Mouse (Mus musculus) limb, embryonic 11.5 days (tissue): ENCODE results near the gene Arpc2. TPM values are rescaled to one million over a fixed set of nuclear protein-coding genes. Genes with fewer than 3 reads are reported as not detected.

ENCODE experiments used
- ATAC-seq: fragments of 200-750 bp; cut with Nextera tagmentation; 2 replicates; pipeline ENCODE4 v1.8.0; 2017; ENCODE audit warnings: low read depth; ENCODE audit not compliant: insufficient number of reproducible peaks, low FRiP score, low TSS enrichment
- DNase-seq: peaks from one replicate; pipeline ENCODE4 v3.0.0-alpha.2; 2015; ENCODE audit warnings: low spot score
- H3K27ac ChIP-seq: fragments of 300-500 bp; sonication (generic); replicated peaks from 2 replicates; pipeline ENCODE4 v1.5.1; 2014; ENCODE audit warnings: low read depth, mild to moderate bottlenecking, low read length
- H3K27me3 ChIP-seq: fragments of 300-500 bp; sonication (generic); 2 replicates; pipeline ENCODE4 v1.6.1; 2014; ENCODE audit warnings: mild to moderate bottlenecking, low read length, mixed read lengths; ENCODE audit not compliant: control insufficient read depth, insufficient read depth
- H3K36me3 ChIP-seq: fragments of 300-500 bp; sonication (generic); 2 replicates; pipeline ENCODE4 v1.6.1; 2014; ENCODE audit warnings: mild to moderate bottlenecking, low read length, moderate library complexity, mixed read lengths; ENCODE audit not compliant: control insufficient read depth, insufficient read depth
- H3K4me1 ChIP-seq: fragments of 300-500 bp; sonication (generic); 2 replicates; pipeline ENCODE4 v1.6.1; 2014; ENCODE audit warnings: low read length, mixed read lengths; ENCODE audit not compliant: control insufficient read depth, insufficient read depth
- H3K4me2 ChIP-seq: fragments of 300-500 bp; sonication (generic); 2 replicates; pipeline ENCODE4 v1.6.1; 2014; ENCODE audit warnings: low read depth, mild to moderate bottlenecking, moderate library complexity; ENCODE audit not compliant: severe bottlenecking
- H3K4me3 ChIP-seq: fragments of 300-500 bp; sonication (generic); 2 replicates; pipeline ENCODE4 v1.5.1; 2014; ENCODE audit warnings: low read depth, low read length
- H3K9ac ChIP-seq: fragments of 300-500 bp; sonication (generic); 2 replicates; pipeline ENCODE4 v1.6.1; 2014; ENCODE audit warnings: mild to moderate bottlenecking, low read length
- H3K9me3 ChIP-seq: fragments of 300-500 bp; sonication (generic); 2 replicates; pipeline ENCODE4 v1.6.1; 2016; ENCODE audit warnings: low read length; ENCODE audit not compliant: control insufficient read depth
- WGBS: fragments of 180-500 bp; shearing (Covaris S2); extraction: QIAGEN DNeasy Blood & Tissue Kit; methylation state at CpG from one replicate; pipeline ENCODE4 v1.1.7; 2014; 5-methylcytosine and 5-hydroxymethylcytosine counted together
- polyA plus RNA-seq: library from polyadenylated mRNA; unstranded; fragments of >200 nt; fragmentation: Nextera tagmentation; extraction: Ambion mirVana; gene quantifications from 2 replicates; pipeline ENCODE4 v1.2.1, GENCODE M21; 2014

Arpc2 gene
- polyA plus RNA-seq, 1 experiment from 2014 or later = 323 TPM

DNA sequence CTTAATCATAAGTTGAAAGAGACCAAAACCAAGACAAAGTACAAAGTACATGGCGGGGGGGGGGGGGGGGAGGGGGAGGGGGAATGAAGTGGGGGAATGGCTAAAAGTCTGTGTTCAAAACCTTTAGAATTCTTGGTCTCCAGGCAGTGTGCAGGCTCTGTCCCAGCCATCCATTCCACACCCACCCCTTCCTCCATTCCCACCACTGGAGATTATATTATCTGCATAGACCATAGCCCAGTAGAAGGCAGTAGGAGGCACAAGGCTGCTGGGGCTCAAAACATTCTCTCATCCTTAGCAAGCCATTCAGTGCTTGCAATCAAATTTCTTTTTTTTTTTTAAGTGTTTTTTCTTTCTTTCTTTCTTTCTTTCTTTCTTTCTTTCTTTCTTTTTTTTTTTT lies 4.9 kb upstream of the Arpc2 start:
- DNase-seq = no peak
- Histone ChIP-seq H3K27ac (no peak overlapping the region), H3K9ac (no peak overlapping the region), H3K4me2 (no peak overlapping the region), H3K4me1 (no peaks in the 10 kb centered on the region), H3K36me3 (no peaks in the 10 kb centered on the region), H3K4me3 (no peak overlapping the region), H3K9me3 (no peaks in the 10 kb centered on the region), H3K27me3 (no peaks in the 10 kb centered on the region)
- no peak for ATAC-seq
- no CpG with 5 or more reads among the region's 1 CpGs for WGBS

- Histone ChIP-seq H3K4me2 (peak overlapping the region; percentile 64), H3K9ac (peak overlapping the region; percentile 87), H3K27ac (peak overlapping the region; percentile 79; the same call in 1 of the 2 replicates), H3K4me1 (peaks cover 5% of the 10 kb centered on the region; the same call in 1 of the 2 replicates), H3K9me3 (no peaks in the 10 kb centered on the region), H3K27me3 (no peaks in the 10 kb centered on the region), H3K36me3 (no peaks in the 10 kb centered on the region), H3K4me3 (peak overlapping the region; percentile 98)
- under 1% methylated on average over 47 of the region's 57 CpGs for WGBS
- ATAC-seq (no peak; the same call in 1 of the 2 replicates), DNase-seq (no peak)
Observed at GRCm38 (mm10) chr1:74236590-74237317, 870 bp downstream of the Arpc2 start.

DNA sequence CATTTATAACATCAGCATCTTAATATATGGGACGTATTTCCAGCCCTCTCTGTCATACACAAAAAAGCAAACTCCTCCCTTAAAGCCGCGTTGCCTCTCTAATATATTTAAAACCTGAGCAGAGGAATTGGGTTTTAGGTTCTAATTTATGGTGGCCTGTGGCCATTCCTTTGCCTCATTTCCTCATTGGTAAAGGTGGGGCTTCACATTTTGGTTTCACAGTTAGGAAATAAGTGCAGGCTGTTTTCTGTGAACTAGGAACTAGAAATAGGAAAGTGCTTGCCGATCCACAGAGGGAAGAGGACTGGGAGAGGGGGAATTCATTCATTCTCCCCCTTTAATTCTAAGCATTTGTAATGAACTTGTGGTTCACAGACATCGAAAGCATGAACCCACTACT lies 1.8 kb downstream of the Arpc2 start:
- Histone ChIP-seq H3K9me3 (no peaks in the 10 kb centered on the region), H3K27me3 (no peaks in the 10 kb centered on the region), H3K4me1 (peaks cover 5% of the 10 kb centered on the region; the same call in 1 of the 2 replicates), H3K4me3 (peak overlapping the region; percentile 98), H3K9ac (no peak overlapping the region; the same call in 1 of the 2 replicates), H3K4me2 (peak overlapping the region; percentile 64), H3K36me3 (no peaks in the 10 kb centered on the region), H3K27ac (no peak overlapping the region)
- ATAC-seq (no peak), DNase-seq (no peak)
- WGBS = 46% methylated on average over 5 of the region's 5 CpGs

GRCm38 (mm10) chr1:74238136-74238535 lies 2.3 kb downstream of the Arpc2 start:
- peak overlapping the region; percentile 64; the same call in 1 of the 2 replicates for H3K4me2 ChIP-seq

DNA sequence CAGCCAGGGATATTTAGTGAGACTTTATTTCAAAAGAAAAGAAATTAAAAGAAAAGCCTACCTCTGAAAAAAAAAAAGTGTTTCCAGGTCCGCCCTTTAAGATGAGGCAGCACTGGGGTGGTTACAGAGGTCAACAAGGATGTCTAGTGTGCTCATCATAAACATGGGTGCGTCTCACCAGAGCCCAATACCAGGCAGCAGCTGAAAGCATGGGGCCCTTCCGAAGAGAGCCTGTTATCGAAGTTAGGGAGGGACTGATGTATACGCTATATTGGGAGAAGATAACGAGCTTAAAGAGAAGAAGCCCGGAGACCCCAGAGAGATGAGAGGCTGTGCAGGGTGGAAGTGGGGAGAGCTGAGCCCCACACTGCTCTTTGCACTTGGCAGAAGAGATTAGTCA lies 3.3 kb downstream of the Arpc2 start:
- peaks cover 5% of the 10 kb centered on the region; the same call in 1 of the 2 replicates for H3K4me1 ChIP-seq
- no peaks in the 10 kb centered on the region for H3K9me3 ChIP-seq
- H3K9ac ChIP-seq = no peak overlapping the region
- H3K36me3 ChIP-seq = peaks cover 2% of the 10 kb centered on the region; the same call in 1 of the 2 replicates
- 68% methylated on average over 7 of the region's 7 CpGs for WGBS
- ATAC-seq (no peak), DNase-seq (no peak)
- no peaks in the 10 kb centered on the region for H3K27me3 ChIP-seq
- H3K27ac ChIP-seq = no peak overlapping the region
- no peak overlapping the region for H3K4me2 ChIP-seq
- H3K4me3 ChIP-seq = no peak overlapping the region

More at GRCm38 (mm10) chr1:74238136-74238535, 2.3 kb downstream of the Arpc2 start:
- H3K9me3 ChIP-seq = no peaks in the 10 kb centered on the region
- H3K4me1 ChIP-seq = peaks cover 5% of the 10 kb centered on the region; the same call in 1 of the 2 replicates
- 79% methylated on average over 1 of the region's 1 CpGs for WGBS
- no peak for DNase-seq
- H3K27me3 ChIP-seq = no peaks in the 10 kb centered on the region
- no peak overlapping the region for H3K9ac ChIP-seq
- ATAC-seq = no peak
- H3K36me3 ChIP-seq = peaks cover 2% of the 10 kb centered on the region; the same call in 1 of the 2 replicates
- no peak overlapping the region for H3K27ac ChIP-seq
- peak overlapping the region; percentile 98; the same call in 1 of the 2 replicates for H3K4me3 ChIP-seq

GRCm38 (mm10) chr1:74239618-74240017 lies 3.7 kb downstream of the Arpc2 start:
- H3K9ac ChIP-seq = no peak overlapping the region
- no peak overlapping the region for H3K4me3 ChIP-seq
- peaks cover 5% of the 10 kb centered on the region; the same call in 1 of the 2 replicates for H3K4me1 ChIP-seq
- no peaks in the 10 kb centered on the region for H3K9me3 ChIP-seq
- no peak for DNase-seq
- WGBS = 67% methylated on average over 11 of the region's 11 CpGs
- no peak overlapping the region for H3K27ac ChIP-seq
- no peak overlapping the region; the same call in 1 of the 2 replicates for H3K4me2 ChIP-seq
- ATAC-seq = no peak
- no peaks in the 10 kb centered on the region for H3K27me3 ChIP-seq
- peaks cover 2% of the 10 kb centered on the region; the same call in 1 of the 2 replicates for H3K36me3 ChIP-seq

DNA sequence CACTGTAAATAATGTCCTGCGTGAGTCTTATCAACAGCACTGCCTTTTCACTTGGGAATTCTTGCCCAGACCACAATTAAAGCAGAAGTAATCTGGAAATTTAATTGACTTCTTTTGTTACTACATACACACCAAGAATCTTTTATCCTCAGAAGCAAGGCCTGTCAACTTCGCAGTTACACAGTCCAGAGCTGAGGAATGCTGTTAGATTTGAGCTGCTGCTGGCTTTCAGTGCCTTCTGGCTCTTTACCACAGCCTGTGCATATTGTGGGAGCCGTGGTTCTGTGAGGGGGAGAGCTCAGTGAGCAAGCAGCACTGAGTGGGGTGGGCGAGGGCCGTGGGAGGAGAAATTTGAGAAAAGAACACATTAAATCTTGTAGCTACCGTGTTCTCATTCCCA lies 4.4 kb downstream of the Arpc2 start:
- WGBS = 80% methylated on average over 6 of the region's 6 CpGs
- Histone ChIP-seq H3K4me3 (no peak overlapping the region), H3K9me3 (no peaks in the 10 kb centered on the region), H3K4me1 (peaks cover 5% of the 10 kb centered on the region; the same call in 1 of the 2 replicates), H3K36me3 (peaks cover 2% of the 10 kb centered on the region; the same call in 1 of the 2 replicates), H3K4me2 (no peak overlapping the region), H3K27ac (no peak overlapping the region), H3K27me3 (no peaks in the 10 kb centered on the region), H3K9ac (no peak overlapping the region)
- no peak for DNase-seq
- ATAC-seq = no peak

DNA sequence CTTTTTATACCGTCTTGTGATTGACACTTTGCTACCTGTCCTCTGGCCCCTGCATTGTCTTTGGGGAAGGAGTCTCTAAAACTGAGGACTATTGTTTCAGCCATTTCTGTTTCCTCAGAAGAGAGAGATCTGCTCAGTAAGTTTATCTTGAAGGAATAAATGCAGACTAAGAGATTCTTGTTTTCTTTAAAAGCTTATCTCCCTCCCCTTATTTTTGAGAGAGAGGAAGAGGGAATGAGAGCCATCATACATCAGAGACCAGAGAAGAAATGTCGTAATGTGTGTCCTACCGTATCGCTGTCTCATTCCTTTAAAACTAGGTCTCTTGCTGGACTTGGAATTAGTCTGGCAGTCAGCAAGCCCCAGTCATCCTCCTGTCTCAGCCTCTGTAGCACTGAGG lies 4.9 kb downstream of the Arpc2 start:
- ATAC-seq (no peak), DNase-seq (no peak)
- no peak overlapping the region for H3K27ac ChIP-seq
- peaks cover 5% of the 10 kb centered on the region; the same call in 1 of the 2 replicates for H3K4me1 ChIP-seq
- no peaks in the 10 kb centered on the region for H3K27me3 ChIP-seq
- H3K4me2 ChIP-seq = no peak overlapping the region
- H3K4me3 ChIP-seq = no peak overlapping the region
- peaks cover 2% of the 10 kb centered on the region; the same call in 1 of the 2 replicates for H3K36me3 ChIP-seq
- H3K9ac ChIP-seq = no peak overlapping the region
- no peaks in the 10 kb centered on the region for H3K9me3 ChIP-seq
- WGBS = 88% methylated on average over 4 of the region's 4 CpGs
